Mouse (Mus musculus) megakaryocyte progenitor cell, adult 5-6 weeks (primary cell): ENCODE data around the gene Gm20716. TPM values are rescaled to one million over a fixed set of nuclear protein-coding genes. Genes with fewer than 3 reads are reported as not detected.
A peak's percentile ranks its signal among the peaks of the same experiment; 100 is the strongest.

Source experiments
- ATAC-seq: replicated peaks from 2 replicates; pipeline ENCODE4 v1.8.0; 2016; ENCODE audit warnings: mild to moderate bottlenecking, moderate TSS enrichment, inconsistent platforms; ENCODE audit not compliant: poor library complexity
- total RNA-seq, 2 experiments: library from RNA; stranded (forward) in 1 of 2; stranded (reverse) in 1 of 2; fragments of 157-497, 149-512 nt in 1 of 2; fragments of 200-1000 nt in 1 of 2; gene quantifications; 2 replicates each; pipeline versions ENCODE4 v1.2.3 to v1.2.4; 2015 to 2017

The Gm20716 gene
- 53.3 and 58.6 TPM in 2 replicates for total RNA-seq (2015)
- total RNA-seq (2017), result 34.5 and 42.4 TPM in 2 replicates

DNA sequence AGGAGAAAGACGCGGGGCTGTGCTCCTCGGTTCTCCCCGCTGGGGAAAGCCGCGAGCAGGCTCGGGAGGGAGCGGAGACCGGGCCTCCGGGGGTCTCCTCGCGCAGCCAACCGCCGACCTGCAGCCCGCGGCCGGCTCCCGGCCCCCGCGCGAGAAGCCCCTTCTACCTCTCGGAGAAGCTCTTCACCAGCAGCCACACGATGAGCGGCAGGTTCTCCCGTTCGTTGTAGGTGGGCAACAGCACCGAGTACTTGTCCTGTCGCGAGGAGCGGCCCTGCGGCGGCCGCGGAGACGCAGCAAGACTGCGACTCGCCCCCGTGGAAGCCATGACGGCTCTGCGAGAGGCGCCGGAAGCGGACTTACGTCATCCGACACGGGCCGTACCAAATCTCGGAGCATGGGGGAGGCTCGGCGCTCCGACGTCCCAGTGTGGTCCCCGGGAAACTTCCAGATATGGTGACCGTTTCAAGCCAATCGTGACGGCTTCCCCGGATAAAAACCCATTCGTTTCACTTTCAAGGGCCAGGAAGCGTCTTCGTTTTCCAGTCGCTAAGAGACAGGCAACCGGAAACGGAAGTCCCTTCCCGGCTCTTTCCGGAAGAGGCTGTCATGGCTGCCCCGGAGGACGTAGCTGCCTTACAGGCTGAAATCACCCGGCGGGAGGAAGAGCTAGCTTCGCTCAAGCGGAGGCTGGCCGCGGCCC lies at the start of gene Gm20716, which contains the start of the genes Dpm1 and Mocs3:
Gene Gm20716 (minus strand): TSS at position 339 of the 703 bp plus-strand sequence.
Gene Dpm1 (minus strand): TSS at position 566 of the 703 bp plus-strand sequence.
Gene Mocs3 (plus strand): TSS at position 597 of the 703 bp plus-strand sequence.
- peak; percentile 83 for ATAC-seq

DNA sequence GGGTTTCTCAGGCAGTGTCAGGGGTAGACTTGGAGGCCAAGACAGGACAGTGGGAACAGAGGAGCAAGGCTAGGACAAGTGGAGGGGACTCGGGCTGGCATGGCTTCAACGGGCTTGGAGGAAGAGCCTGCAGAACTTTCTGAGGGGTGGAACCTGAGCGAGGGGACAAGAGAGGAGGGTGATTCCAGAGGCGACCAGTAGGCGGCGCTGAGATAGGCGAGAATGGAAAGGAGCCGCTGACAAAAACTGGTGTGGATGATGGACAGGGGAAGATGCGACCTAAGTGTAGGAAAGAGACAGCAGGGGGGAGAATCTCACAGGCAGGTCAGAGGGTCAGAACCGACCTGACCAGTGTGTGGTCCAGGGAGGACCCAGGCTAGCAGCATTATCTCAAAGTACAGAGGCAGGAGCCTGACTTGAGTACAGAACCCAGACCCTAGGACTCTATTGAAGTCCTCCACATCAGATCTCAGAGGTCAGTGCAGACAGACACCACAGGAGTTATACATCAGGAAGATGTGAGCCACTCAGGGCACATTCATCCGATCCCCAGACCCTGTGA lies 44.3 kb upstream of the Gm20716 start:
- peak; percentile 71 for ATAC-seq

DNA sequence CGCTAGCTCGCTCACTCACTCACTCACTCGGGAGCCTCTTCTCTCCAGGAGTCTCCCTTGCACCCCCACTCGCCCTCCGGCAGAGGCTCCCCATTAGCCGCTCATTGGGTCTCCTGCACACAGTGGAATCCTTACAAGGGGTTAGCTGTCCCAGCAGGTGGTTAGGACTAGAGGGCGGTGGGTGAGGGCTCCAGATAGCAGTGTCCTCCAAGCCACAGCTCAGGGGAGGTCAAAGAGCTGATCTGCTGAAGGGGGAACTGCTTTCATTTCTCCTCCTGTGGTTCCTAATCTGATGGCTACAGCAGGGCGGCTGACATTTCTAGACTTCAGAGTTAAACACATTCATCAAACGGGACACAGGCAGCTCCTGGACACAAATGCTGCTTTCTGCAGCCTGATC lies 43.2 kb upstream of the Gm20716 start:
- ATAC-seq, result peak; percentile 74

DNA sequence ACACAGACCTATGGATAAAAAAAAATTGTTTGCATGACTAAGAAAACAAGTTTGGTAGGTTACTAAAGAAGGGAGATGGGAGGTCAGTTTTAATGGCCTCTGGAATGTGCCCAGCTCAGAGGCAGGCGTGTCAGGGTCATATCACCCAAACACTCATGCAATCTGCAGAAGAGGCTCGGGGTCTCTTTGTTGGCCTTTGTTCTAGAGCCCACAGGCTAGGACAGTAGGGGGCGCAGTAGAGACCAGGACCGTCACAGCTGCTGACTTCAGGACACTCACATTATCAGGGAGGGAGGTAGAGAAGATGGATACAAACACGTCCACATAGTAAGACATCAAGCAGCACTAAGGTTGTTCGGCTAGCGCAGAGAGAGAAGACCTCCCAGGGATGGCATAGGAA lies 37.9 kb upstream of the Gm20716 start:
- 0 out of 2 replicates have a peak, but pooled peaks have one; percentile 34 for ATAC-seq

DNA sequence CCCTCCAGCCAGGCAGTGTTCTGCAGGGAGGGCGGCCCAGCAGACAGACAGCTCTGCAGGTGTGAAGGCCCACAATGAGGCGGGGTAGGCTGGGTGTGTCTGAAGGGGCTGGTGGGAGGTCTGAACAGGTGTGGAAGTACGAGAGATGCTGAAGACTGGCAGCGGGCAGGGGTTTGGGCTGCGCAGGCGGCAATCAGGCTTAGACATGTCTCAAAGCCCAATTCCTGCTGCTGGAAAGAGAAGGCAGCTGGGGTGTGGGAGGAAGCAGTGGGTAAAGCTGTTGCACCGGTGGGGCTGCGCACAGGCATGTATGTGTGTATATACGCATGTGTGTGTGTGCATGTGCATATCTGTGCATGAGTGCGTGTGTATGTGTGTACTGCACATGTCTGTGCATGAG lies 30.7 kb upstream of the Gm20716 start:
- ATAC-seq, result no peak

DNA sequence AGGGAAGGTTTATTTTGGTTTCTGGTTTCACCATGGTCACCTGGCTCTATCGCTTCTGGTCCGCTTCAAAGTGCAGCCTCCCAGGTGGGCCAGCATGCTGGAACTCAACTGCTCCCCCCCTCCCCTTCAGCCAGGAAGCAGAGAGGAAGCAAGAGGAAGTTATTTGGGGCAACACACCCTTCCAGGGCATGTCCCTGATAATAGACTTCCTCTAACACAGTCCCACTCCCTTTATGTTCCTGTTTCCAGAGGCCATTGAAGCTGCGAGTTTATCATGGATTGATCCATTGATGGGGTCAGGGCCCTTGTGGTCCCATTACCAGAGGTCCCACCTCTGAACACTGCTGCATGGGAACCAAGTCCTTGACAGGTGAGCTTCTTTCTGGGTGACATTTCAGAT lies 30.0 kb upstream of the Gm20716 start:
- peak; percentile 57 for ATAC-seq

DNA sequence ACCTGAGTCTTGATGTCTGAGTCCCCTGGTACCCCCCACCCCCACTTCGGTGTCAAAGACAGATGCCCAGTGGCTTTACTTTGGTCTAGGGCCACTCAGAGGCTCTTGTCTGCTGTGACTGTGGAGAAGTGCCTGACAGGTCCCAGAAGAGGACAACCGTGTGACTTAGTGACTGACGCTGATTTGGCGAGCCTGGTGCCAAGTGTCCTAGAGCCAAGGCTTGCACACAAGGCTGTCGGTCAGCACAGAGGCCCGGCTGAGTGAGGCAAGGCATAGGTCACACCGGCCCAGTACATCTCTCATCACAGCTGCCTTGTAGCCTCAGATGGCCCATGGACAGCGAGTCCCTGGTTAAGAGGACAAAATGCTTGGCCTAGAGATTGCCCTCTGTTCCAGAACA lies 28.9 kb upstream of the Gm20716 start:
- no peak for ATAC-seq

DNA sequence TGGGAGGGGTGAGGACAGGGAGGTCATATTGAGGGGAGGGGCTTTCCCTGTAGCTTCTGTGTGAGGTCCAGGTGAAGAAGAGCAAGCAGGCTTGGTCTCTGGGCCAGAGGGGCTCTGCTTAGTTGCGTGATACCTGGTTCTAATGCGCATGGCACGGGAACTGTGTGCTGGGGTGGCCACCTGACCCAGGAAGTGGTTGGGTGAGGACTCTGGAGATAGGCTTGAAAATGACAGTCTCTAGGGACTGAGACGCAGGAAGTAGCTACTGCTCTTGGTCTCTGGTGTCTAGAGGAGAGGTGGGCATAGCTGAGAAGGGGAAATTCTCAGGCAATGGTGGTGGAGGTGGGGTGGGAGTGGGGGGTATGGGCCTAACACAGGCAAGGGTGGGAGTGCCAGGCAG lies 27.0 kb upstream of the Gm20716 start:
- ATAC-seq, result no peak

DNA sequence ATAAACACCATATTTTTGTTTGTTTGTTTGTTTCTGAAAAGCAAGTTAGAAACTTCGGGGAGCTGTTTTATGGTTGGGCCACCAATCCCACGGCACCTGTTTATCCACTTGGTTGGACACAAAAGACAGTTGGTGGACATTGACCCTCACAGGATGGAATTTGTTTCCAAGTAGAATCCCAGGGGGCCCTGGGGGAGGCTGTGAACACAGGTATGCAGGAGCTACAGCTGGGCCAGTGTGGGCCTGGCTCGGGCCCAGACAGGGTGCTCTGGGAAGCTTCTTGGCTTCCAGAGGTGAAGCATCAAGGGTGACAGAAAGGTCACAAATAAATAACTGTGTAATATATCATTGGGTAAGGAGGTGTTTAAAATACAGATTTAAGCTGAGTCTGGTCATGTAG lies 26.3 kb upstream of the Gm20716 start:
- no peak for ATAC-seq

DNA sequence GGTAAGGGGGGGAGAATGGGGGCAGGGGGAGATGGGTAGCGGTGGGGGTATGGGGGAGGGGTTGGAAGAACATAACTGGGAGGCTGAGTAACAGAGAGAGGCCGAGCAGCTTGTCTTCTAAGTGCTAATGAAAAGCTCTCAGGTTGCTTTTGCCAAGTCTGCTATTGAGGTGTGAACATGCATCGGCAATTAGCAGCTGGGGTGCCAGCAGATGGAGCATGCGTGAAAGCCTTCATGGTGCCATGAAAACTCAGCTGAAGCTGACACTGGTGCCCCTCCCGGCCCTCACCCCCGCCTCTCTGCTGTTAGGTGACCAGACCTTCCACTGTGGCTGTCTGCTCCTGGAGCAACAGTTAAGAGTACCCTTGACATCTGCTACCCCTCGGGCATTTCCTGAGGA lies 23.7 kb upstream of the Gm20716 start:
- no peak for ATAC-seq

DNA sequence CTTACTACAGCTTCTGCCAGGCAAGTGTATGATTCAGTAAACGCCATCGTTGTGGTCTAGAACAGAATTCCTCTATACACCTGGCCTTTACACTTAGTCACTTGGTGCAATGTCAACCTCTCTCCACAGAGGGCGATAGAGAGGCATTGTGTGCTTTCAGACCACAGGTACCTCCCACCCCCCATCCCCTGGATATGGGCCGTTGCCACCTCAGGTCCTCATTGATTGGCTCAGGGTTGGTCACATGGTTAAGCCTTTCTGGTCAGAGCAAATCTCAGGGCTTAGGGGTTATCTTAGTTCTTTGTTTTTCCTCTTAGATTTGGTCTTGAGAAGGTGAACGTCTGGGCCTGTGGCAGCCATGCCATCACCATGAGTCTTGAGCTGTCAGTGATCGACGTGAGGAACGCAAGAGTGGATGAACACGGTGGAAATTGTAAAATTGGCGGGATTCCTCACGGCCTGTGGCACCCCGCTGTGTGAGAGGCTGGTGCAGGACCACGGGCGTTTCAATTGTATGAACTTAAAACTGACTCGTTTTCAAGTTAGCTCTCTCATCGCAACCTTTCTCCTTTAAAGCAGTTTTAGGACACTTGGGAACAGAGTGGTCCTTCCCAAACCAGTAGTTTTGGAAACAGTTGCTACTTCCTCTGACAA lies 22.6 kb upstream of the Gm20716 start:
- peak; percentile 58 for ATAC-seq

DNA sequence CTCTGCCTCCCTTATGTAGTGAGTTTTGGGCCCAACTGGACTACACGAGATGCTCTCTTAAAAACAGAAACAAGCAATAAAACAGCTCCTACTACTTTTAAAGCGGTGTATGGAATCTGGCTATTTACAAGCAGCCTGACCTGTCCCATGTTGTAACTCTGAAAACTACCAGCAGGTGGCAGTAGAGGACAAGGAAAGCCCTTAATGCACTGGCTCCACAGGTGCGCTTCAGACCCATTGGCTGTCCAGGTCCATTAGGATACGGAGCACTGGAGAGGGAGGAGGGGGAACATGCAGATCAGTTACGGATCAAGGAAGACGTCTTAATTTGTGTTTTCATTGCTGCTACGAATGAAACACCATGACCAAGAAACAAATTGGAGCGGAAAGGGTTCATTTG lies 20.1 kb upstream of the Gm20716 start:
- ATAC-seq, result peak; percentile 81

DNA sequence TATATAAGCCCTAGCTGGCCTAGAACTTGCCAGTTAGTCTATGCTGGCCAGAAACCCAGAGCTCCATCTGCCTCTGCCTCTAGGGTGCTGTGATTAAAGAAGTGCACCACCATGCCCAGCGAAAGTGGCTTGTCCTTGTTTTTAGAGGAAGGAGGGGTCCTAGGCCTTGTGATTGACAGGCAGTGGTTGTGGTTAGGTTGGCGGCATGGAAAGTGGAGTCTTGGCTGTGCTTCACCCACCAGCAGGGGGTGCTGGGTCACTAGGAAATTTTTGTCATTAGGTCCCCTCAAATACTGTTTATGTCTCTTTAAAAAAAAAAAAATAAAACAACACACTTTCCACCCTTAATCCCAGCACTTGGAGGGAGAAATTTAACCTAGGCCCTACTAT lies 18.7 kb upstream of the Gm20716 start:
- ATAC-seq, result peak; percentile 93

DNA sequence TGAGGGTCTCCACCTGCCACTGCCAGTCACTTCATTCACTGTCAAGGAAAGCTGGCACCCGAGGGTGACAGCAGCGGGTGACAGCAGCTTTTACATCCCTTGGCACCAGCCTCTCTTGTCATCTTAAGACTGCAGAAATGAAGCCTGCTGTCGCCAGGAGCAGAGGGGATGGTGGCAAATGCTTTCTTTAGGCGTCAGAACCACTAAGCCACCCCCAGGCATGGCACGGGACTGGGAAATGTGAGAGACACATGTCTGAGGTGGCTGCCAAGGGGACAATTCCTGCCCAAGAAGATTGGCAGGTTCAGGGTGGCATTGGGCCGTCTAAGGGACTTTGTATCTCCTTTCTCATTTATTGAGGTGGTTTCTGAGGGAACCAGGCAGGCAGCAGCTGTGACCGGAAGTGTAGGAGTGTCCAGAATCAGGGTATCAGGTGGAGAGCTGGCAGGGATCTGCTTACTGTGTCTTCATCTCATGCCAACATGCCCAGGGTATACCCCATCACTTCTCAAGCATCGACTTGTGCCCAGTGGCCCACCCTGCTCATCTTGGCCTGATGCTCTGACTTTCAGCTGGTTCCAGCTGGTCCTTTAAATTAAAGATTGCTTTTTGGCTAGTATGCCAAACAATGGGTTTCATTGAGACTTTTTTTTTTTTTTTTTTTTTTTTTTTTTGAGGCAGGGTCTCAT lies 18.1 kb upstream of the Gm20716 start:
- no peak for ATAC-seq

DNA sequence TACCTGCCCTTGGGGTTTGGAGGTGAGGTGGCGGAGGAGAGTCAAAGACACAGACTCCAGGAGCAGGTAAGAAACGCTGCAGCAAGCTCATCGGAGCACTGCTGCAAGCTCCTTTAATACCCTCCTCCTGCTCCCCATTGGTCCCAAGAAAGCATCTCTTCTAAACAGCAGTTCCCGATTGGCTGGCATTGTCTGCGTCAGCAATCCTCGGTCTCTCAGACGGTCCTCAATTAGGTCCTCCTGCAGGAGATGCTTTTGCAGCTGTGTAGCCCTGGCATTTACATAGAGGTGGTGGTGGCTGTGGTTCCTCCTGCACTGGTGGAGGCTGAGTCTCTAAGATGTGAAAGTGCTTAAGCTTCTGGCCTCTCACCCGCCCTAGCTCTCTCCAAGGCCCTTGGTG lies 15.4 kb upstream of the Gm20716 start:
- ATAC-seq, result no peak

DNA sequence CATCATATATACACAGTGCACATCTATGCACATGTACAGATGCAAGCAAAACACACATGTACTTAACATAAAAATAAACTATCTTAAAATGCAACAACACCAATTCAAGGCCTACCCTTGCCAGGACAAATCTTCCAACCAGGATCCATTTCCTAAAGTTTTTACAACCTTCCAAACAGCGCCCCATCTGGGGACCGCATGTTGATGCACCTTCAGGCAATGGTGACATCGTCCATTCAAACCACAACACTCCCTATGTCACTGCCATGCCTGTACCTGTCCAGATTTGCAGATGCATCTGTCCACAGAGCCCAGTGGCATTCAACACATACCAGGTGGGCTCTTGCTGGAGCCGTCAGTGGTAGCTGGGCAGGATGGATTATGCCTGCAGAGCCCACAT lies 13.1 kb upstream of the Gm20716 start:
- no peak for ATAC-seq

DNA sequence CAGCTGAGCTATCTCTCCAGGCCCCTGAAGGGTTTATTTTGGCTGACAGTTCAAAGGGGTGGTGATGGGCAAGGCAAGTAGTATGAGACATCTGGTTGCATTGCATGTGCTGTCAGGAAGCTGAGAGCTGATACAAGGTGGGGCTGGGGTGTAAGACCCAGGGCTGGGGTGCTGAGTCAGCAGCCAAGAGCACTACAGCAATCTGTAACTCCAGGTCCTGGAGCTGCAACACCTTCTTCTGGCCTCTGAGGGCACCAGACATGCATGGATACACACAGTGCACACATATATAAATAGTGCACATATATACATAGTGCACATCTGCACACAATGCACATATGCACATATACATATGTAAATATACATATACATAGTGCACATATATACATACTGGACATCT lies 12.7 kb upstream of the Gm20716 start:
- ATAC-seq, result peak; percentile 37; the same call in 1 of the 2 replicates

DNA sequence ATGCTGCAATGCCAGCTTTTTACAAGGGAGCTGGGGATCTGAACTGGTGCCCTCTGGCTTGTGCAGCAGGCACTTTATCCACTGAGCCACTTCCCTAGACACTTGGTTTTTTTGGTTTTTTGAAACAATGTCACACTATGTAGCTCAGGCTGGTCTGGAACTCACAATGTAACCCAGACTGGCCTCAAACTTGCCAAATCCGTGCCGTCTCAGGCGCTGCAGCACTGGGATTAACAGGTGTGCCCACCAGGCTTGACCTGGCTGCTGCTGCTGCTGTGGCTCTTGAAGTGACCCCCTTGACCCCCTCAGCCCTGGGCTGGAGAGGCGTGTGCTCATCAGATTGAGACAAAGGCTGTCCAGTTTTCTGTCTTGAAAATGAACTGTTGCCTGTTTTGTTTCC lies 8.2 kb upstream of the Gm20716 start:
- no peak for ATAC-seq

DNA sequence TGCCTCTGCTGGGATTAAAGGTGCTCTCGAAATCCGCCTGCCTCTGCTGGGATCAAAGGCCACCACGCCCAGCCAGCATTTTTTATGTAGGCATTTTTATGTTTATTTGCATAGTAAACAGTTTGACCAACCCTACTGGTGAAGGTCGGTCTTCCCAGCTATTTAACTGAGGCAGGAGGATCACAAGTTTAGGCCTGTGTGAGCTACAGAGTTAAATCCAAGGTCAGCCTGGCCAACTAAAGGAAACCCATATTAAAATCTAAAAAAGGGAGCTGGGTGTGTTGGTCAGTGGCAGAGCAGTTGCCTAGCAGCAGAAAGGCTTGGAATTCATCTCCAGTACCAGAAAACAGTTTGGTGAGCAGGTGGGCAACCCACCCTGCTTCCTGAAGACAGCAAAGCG lies 3.1 kb upstream of the Gm20716 start:
- no peak for ATAC-seq

DNA sequence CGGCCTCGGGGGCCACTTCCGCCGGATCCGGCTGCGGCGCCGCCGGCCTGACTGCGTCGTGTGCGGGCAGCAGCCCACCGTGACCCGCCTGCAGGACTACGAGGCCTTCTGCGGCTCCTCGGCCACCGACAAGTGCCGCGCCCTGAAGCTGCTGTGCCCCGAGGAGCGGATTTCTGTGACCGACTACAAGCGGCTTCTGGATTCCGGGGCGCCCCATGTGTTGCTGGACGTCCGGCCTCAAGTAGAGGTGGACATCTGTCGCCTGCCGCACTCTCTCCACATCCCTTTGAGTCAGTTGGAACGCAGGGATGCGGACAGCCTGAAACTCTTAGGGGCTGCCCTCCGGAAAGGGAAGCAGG lies 1.3 kb upstream of the Gm20716 start:
- no peak for ATAC-seq

DNA sequence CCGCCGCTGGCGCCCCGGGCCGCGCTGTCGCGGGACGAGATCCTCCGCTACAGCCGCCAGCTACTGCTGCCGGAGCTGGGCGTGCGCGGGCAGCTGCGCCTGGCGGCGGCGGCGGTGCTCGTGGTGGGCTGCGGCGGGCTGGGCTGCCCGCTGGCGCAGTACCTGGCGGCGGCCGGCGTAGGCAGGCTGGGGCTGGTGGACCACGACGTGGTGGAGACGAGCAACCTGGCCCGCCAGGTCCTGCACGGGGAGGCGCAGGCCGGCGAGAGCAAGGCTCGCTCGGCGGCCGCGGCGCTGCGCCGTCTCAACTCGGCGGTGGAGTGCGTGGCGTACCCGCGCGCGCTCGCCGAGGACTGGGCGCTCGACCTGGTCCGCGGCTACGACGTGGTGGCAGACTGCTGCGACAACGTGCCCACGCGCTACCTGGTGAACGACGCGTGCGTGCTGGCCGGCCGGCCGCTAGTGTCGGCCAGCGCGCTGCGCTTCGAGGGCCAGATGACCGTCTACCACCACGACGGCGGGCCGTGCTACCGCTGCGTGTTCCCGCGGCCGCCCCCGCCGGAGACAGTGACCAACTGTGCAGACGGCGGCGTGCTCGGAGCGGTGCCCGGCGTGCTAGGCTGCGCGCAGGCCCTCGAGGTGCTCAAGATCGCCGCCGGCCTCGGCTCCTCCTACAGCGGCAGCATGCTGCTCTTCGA lies 758 bp upstream of the Gm20716 start:
- peak; percentile 21 for ATAC-seq
